Mouse (Mus musculus): ENCODE results near the gene Hunk. TPM values are rescaled to one million over a fixed set of nuclear protein-coding genes. Genes with fewer than 3 reads are reported as not detected.

The Hunk gene
- total RNA-seq, 2 experiments from 2014 or later: 25.7 to 31.1 TPM

DNA sequence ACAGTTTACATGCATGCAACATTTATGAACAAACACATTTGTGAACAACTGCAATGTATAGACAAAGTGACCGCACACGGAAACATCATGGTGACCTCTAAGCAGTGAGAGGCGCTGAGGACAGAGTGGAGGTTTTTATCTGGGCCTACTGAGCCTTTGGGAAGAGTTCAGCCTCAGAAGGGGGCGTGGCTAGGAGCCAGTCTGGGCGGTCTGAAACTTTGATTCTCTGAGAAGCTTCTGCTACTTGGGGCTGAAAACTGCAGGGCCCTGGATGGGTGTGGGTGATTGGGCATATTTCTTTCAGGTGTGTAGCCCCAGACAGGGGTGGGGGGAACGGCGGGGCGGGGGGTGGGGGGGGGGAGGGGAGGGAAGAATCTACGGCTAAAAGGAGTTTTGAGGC is 14.5 kb downstream of the Hunk start:
- no peak for DNase-seq (ENCODE audit: low spot score in 2 of 2)
- Histone ChIP-seq H3K4me3 (no peak overlapping the region), H3K27ac (no peak overlapping the region)
- no peak for TF ChIP-seq CTCF (conservative IDR thresholded peaks at IDR 0.05)

DNA sequence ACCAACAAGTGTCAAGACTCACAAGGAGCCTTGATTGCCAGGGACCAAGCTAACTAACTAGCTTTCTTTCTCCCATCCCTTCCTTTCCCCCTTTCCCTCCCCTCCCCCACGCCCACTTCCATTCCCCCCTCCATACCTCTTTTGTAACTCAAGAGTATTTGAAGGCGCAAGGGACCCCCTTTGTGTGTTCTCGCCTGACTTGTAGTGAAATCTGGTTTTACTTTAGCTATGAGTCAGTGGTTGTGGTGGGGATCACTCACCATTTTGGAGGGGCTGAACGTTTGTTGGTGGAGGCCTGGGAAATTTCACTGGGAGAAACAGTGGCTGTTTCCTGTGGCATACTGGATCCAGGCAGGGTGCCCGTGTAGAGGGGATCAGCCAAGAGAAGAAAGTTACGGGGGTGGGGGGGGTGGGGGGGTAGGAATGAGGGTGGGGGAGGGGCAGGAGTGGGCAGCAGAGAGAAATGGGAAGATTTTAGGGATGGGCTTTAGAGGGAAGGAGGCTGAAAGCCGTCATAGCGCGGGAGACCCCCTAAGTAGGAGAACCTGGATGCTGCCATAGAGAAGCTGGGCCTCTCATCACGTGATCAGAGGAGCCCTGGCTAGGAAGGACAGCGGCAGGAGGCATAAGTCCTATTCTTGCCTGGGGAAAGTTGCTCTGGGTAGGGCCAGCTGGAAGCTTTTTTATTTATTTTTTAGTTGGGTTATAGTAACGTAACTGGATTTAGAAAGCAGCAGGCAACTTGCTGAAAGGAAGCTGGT is 15.3 kb downstream of the Hunk start:
- DNase-seq (ENCODE audit: low spot score in 2 of 2): no peak
- Histone ChIP-seq H3K27ac (no peak overlapping the region), H3K4me3 (peak overlapping the region; percentile 11; the same call in 1 of the 2 replicates)
- no peak for TF ChIP-seq CTCF (conservative IDR thresholded peaks at IDR 0.05)

DNA sequence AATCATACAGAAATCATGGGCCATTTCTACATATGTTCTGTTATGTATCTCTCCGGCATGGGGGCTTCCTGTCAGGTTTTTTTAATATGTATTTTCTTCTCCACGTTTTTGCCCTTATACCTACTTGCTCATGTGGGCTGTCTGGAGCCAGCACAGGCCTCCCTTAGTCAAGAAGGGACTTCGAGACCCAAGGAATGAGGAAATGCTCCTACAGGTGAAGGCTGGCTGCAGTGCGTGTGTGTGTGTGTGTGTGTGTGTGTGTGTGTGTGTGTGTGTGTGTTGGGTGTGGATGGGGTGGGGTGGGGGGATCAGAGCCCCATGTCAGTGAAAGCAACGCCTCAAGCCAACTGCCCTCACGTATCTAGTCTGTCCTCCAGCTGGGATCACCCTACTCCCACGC is 16.5 kb downstream of the Hunk start:
- Histone ChIP-seq H3K4me3 (no peak overlapping the region), H3K27ac (no peak overlapping the region)
- no peak for TF ChIP-seq CTCF (conservative IDR thresholded peaks at IDR 0.05)
- no peak for DNase-seq (ENCODE audit: low spot score in 2 of 2)

DNA sequence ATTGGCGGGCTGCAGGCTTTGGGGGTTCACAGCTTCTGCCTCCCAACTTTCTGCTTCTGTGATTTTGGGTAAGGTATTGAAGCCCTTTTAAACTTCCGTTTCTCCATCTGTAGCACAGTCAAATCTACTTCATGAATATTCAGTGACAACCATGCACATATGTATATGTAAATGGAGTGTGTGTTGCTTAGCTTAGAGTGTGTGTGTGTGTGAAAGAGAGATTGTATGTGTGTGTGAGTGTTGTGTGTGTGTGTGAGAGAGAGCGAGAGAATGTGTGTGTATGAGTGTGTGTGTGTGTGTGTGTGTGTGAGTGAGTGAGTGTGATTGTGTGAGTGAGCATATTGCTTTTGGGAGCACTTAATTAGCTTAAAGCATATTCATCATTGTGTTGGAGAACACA is 19.4 kb downstream of the Hunk start:
- no peak for TF ChIP-seq CTCF (conservative IDR thresholded peaks at IDR 0.05)
- Histone ChIP-seq H3K27ac (no peak overlapping the region), H3K4me3 (no peak overlapping the region)
- DNase-seq (ENCODE audit: low spot score in 2 of 2): no peak

DNA sequence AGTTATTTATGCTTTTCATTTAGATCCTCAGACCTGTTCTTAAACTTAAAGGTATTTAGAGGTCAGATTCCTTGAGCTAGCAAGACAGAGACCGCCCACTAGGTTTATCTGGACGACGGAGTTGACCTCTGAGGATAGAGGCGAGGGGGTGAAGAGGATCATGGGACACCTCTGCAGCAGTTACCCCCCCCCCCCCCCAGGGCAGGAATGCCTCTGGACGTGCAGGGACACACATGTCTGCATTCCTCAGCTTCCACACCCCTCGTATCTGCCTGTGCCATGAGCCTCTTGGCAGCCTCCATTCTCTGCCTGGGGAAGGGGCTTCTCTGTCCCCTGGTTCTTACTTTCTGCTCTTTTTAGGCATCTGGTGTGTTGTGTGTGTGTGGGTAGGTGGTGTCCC is 19.8 kb downstream of the Hunk start:
- H3K4me3 ChIP-seq: no peak overlapping the region
- DNase-seq (ENCODE audit: low spot score in 2 of 2): no peak
- TF ChIP-seq CTCF (conservative IDR thresholded peaks at IDR 0.05): no peak
- no peak overlapping the region for H3K27ac ChIP-seq

DNA sequence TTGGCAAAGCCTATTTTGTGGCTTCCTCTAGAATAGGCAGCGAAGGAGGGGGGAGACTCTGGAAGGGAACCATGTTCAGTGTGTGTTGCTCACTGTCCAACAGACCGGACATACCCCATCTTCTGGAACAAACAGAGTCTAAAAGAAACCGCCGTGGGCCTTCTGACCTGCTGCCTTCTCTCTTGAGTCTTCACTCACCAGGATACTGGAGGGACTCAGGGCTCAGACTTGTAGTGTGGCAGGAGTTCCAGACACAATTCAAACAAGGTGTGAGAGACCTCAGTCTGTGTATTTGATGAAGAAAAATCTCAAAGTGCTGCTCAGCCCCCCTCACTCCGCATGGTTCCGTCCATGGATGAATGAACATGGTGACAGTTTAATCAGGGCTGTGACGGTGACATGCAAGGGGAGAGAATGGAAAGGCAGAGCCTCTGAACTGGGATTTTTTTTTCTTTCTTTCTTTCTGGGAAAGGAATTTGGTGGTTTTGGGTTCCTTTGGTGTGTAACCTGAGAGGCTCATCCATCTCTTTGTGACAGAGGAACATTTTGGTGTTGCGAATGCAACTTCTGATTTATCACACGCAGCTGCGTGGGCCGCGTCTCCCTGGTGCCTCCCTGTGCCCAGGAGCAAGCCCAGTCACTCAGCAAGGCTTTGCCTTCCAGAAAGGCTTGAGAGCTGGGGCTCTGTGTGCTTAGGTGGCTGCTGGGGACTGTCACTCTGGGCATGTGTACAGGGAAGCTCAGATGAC is 21.9 kb downstream of the Hunk start:
- Histone ChIP-seq H3K4me3 (no peak overlapping the region), H3K27ac (peak overlapping the region; percentile 36; the same call in 1 of the 2 replicates)
- no peak for TF ChIP-seq CTCF (conservative IDR thresholded peaks at IDR 0.05)
- no peak for DNase-seq (ENCODE audit: low spot score in 2 of 2)

DNA sequence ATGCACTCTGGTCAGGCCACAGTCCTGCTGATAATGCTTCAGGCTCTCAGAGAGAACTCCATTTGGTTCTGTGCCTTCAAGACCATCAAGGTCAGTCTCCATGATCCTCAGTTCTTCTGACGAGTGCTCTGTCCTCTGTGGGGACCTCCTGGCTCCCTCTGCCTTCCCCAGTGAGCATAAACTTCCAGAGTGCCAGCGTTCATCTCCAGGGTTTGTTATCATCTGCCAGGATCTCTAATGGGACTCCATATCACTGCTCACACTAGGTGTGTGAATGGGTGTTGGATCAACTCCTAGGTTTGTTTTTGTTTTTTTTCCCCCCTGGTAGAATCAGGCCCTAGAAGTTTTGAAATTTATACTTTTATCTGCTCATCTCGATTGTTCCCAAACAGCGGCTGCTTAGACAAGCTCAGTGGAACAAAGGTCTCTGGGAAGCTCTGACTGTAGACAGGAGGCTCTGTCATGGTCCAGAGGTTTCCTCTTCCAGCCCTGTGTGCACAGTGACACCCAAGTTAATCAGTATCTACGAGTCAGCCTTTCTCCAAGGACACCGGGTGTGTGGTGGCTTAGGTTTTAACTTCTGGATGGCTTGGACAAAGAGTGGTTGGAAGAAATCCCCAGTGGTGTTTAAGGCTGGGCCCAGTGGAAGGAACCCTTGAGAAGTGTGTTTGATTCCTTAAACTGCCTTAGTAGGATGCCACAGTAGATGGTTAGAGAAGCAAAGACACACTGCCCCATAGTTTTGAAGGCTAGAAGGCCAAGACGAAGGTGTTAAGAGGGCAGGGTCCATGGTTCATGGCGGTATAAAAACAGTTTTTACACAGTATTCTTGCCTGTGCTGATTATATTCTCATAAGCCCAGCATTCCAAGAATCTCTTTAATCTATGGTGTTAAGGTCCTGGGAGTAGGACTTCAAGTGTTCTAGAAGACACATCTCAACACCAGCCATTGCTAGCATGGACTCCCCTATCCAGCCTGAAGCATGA is 26.6 kb downstream of the Hunk start:
- Histone ChIP-seq H3K27ac (no peak overlapping the region), H3K4me3 (no peak overlapping the region)
- DNase-seq (ENCODE audit: low spot score in 2 of 2): no peak
- TF ChIP-seq CTCF (conservative IDR thresholded peaks at IDR 0.05): no peak

DNA sequence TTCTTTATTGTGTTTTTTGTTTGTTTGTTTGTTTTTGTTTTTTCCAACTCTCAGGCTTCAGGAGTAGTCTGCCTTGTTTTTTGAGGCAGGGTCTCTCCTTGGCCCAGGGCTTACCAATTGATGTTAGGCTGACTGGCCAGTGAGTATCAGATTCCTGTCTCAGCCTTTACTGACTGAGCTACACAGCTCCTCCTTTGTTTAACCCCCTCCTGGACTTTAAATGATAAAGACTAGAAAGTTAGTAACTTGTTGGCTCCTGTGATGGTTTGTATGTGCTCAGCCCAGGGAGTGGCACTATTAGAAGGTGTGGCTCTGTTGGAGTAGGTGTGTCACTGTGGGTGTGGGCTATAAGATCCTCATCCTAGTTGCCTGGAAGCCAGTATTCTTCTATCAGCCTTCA is 30.8 kb downstream of the Hunk start:
- TF ChIP-seq CTCF (conservative IDR thresholded peaks at IDR 0.05): no peak
- DNase-seq (ENCODE audit: low spot score in 2 of 2): no peak
- H3K4me3 ChIP-seq: no peak overlapping the region
- no peak overlapping the region for H3K27ac ChIP-seq

DNA sequence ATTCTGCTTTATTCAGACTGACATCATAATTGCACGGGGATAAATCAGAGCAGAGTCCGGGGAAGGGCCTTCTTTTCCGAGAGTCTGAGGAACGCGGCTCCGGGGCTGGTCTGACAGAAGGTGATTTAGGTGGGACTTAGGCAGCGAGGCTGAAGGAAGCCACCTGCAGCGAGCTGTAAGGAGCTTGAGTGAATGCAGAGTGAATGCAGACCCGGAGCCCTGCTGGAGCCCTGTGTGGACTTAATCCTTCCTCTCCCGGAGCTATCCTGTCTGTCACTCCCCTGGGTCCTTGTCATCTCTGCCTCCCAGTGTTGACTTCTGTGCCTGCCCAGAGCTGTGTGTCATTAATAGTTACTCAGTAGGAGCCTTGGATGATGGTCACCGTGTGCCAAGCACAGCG is 32.8 kb downstream of the Hunk start:
- no peak for DNase-seq (ENCODE audit: low spot score in 2 of 2)
- no peak overlapping the region for H3K27ac ChIP-seq
- no peak overlapping the region for H3K4me3 ChIP-seq
- no peak for TF ChIP-seq CTCF (conservative IDR thresholded peaks at IDR 0.05)

DNA sequence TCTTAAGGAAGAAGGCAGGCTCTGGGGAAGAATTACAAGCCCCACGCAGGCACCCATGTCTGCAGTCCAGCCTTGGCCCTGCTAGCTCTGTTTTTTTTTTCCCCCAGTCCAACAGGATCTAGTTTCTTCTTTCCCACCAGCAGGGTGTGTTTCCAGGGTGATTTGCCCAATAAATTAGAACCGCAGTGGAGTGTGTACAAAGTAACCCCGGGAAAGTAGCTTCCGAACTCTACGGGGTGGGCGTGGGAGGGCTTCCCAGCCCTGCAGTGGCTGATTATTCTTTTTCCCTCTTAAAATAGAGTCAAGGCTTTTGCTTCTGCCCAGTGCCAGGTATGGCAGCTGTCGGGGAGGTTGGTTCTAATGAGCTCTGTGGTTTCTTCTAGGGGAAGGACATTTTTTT is 35.3 kb downstream of the Hunk start:
- TF ChIP-seq CTCF (conservative IDR thresholded peaks at IDR 0.05): peak; percentile 53
- DNase-seq (ENCODE audit: low spot score in 2 of 2): no peak
- Histone ChIP-seq H3K4me3 (no peak overlapping the region), H3K27ac (peak overlapping the region; percentile 69)

DNA sequence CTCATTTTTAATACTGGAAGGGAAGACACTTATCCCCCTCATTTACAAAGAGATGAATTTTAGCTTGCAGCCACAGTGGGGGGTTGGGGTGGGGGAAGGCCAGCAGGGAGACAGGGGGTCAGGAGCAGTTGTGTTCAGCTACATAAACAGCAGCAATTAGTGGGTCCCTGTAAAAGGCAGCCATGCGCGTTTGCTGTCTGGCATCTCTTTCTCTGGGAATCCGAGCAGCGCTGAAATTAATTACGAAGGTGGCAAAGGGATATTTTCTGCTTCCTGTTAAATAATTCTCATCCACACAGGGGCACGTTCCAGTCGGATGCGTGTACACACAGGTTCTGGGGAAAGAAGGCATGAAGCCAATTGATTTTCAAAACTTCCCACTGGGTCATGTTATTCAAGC is 35.7 kb downstream of the Hunk start:
- peak overlapping the region; percentile 69 for H3K27ac ChIP-seq
- DNase-seq (ENCODE audit: low spot score in 2 of 2): no peak
- H3K4me3 ChIP-seq: no peak overlapping the region
- TF ChIP-seq CTCF (conservative IDR thresholded peaks at IDR 0.05): no peak

DNA sequence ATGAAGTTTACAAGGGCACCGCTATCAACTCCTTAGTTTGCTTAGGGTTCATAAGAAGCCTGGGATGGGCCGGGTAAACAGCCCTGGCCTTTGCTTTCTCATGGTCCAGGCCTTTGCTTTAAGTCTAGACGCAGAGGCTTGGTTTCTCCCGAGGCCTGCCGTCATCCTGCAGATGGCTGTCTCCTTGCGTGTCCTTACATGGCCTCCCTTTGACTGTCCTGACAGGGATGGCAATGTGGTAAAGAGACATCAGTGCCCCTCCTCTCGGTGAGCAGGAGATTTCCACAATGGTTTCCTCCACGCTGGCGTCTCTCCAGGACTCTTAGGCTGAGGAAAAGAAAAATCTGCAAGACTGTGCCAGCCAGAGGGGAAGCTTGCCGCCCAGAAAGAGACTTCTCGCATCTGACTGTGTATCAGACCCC is 36.3 kb downstream of the Hunk start:
- DNase-seq (ENCODE audit: low spot score in 2 of 2): peak; percentile 37 to 50
- Histone ChIP-seq H3K27ac (peak overlapping the region; percentile 69), H3K4me3 (no peak overlapping the region)
- no peak for TF ChIP-seq CTCF (conservative IDR thresholded peaks at IDR 0.05)

DNA sequence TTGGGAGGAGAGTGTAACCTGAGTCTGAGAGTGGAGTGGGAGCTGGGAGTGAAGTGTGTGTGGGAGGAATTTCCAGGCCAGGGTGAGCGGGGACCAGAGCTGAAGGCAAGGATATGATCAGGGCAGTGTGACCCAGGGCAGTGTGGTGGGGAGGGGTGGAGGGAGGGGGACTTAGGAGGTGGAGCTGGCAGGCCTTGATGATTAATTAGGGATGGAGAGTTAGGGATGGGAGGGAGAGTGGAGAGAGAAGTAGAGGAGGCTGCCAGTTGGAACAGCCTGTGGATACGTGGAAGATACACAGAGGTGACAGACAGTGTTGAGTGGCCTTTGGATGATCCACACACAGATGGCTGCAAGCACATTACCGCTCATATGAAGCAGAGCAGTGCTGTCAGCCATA is 38.1 kb downstream of the Hunk start:
- TF ChIP-seq CTCF (conservative IDR thresholded peaks at IDR 0.05): no peak
- no peak for DNase-seq (ENCODE audit: low spot score in 2 of 2)
- Histone ChIP-seq H3K27ac (no peak overlapping the region), H3K4me3 (no peak overlapping the region)

Measured in layer of hippocampus, adult 2 months (tissue).